Mouse (Mus musculus) thymus, postnatal 25 days (tissue): Measurements from ENCODE around the gene Aatk.

Experiments used
- DNase-seq: peaks from one replicate; pipeline ENCODE4 v3.0.0; 2022

The Aatk gene

GRCm38 (mm10) chr11:119986751-119987425, 60.1 kb downstream of the Aatk start:
- no peak for DNase-seq

DNA sequence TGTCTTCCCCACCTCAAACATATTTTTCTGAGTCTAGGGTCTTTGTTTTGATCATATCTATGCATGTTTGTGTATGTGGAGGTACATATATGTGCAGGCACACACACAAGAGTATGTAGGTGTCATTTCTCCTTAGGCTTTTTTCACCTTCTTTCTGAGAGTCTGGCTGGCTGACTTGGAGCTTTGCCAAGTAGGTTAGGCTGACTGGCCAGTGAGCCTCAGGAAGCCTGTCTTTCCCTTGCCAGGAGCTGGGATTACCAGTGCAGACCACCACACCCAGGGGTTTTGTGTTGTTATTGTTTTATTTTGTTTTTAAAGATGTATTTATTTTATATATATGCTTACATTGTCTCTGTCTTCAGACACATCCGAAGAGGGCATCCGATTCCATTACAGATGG, 63.8 kb downstream of the Aatk start:
- DNase-seq, result no peak

GRCm38 (mm10) chr11:119982236-119982635, 64.7 kb downstream of the Aatk start:
- DNase-seq, result no peak

- no peak for DNase-seq
Observed at GRCm38 (mm10) chr11:119981769-119982168, 65.2 kb downstream of the Aatk start.

- no peak for DNase-seq
Observed at GRCm38 (mm10) chr11:119979596-119980385, 67.2 kb downstream of the Aatk start.

DNA sequence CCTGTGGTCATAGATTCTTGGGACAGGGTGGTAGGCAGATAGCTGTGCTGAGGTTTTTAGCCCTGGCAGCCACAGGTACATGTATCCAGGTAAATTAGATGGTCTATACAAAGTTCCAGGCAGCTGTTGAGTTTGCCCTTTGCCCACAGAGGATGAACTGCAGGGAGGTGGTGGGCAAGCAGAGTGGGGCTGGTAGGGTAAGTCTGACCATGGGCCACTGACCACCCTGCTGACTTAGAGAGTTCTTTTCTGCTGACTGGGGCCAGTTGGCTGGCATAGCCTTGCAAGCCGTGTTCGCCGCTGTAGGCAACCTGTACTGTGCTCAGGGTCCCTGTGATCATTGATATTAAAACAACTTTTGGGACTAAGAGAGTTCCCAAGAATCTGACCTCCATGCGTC, 68.3 kb downstream of the Aatk start:
- no peak for DNase-seq

DNA sequence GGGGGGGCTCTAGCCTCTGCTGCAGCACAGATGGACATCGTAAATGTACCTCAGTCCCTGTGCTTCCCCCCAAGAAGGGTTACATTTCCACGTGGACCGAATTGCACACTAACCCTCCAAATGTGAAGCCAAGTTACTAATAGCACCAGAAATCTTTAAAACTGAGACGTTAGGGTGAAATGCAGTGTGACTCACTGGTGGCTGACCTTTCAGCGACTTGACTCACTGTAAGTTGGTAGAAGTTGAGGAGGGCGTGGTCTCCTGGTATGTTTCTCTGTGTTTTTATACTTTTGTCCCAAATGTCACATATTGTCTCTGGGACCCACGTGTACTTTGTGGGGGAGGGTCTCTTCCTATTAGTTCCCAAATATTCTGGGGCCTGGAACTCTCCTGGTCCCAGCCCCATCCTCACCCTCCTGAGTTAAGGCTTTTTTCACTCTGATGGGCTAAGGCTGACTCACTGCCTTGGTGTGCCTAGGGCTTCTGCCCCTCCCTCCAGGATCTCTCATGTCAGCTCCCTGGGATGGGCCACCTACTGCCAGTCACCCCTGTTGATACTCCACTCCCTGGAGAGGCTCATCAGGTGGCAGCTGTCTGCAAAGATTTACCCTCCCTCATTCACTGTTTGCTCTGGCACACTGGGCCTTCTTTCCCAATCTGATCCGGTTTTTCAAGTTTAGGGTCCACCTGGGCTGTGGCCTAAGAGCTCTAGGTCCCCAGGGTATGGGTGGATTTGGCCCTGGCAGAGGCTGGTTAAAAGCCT, 71.0 kb downstream of the Aatk start:
- no peak for DNase-seq

- DNase-seq, result no peak
Observed at GRCm38 (mm10) chr11:119973789-119974188, 73.2 kb downstream of the Aatk start.

DNA sequence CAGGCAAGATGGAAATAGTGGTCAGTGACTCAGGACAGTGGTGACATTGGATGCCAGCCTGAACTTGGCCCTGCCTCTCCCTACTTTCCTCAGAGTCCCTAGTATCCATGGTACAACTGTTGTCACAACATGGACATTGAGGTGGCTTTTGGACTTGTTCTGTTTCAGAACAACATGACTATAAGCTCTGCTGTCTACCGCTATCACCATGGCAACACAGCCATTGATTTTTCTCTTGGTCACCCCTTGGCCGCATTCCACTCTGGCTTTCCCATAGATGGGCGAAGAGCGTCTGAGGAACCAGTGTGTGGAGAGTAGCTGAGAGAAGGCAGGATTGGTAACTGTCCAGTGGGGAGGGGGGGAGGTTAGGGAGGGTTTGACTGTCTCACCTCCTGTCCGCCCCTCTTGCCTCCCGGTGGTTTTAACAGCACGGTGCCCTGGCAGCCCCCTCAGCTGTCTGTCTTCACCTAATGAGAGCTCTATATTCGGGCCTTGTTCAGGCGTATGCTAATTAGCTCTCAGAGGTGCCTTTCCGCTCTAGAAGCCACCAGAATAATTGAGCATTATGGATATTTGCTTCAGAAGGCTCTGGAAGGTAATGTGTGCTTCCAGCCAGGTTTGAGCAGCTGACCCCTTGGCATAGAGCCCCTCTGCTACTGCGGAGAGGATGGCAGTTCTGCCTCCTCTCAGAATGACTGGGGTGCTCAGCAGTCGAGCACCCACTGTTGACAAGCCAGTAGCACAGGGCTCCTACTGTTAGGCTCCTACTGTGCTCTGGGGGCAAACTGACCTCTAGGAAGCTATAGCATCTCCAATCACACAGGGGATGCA, 76.7 kb downstream of the Aatk start:
- DNase-seq, result no peak

GRCm38 (mm10) chr11:119967892-119968291, 79.1 kb downstream of the Aatk start:
- no peak for DNase-seq

GRCm38 (mm10) chr11:119967401-119967800, 79.6 kb downstream of the Aatk start:
- no peak for DNase-seq

- DNase-seq, result no peak
Observed at GRCm38 (mm10) chr11:119966294-119966693, 80.7 kb downstream of the Aatk start.

DNA sequence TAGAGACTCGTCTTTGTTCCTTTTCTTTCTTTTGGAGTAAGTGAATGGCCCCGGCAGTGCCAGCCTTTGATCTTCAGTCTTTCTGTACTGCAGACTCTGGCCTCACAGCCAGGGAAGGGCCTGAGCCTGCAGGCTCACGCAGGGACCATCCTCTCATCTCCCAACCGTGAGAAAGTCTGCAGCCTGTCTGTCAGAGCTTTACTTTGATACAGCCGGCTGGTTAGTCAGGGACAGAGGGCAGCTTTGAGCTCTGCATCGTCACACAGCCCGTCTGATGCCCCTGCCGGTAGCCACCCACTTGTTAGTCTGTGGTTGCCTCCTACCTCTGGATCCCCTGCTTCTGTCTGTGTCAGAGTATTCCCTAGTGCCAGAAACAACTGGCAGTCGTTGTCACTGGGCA, 81.9 kb downstream of the Aatk start:
- DNase-seq, result no peak

DNA sequence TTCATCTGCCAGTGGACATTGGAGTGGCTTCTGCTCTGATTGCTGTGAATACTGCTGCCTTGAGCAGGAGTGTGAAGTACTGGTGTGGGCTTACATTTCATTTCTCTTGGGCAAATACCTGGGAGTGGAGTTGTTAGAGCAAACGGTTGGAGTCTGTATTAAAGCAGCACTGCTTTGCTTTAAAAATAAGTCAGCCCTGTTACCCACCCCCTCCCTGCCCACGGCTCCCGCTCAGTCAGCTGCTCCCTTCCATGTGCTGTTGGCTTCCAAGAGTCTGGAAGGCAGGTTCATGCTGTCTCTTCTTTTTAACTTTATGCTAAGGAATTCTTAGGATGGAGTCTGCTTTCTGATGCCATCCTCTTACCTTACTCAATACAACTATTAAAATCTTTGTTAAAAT, 85.5 kb downstream of the Aatk start:
- DNase-seq, result no peak

DNA sequence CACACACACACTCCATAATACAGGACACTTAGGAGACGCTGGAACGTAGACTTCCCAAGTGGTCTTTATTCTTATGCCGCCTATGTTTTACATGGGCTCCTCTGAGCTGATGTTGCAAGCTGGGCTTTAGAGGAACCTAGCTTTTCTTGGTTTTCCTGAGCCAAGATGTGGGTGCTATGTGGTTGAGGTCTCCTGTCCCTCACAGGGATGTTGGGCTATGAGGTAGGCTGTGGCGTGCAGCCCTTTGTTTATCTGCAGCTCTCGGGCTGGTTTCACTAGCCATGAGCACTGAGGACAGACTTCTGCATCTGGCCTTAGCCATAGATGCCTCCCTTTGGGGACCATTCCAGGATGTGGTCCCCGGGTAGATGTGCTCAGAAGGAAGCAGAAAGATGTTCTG, 86.3 kb downstream of the Aatk start:
- no peak for DNase-seq

DNA sequence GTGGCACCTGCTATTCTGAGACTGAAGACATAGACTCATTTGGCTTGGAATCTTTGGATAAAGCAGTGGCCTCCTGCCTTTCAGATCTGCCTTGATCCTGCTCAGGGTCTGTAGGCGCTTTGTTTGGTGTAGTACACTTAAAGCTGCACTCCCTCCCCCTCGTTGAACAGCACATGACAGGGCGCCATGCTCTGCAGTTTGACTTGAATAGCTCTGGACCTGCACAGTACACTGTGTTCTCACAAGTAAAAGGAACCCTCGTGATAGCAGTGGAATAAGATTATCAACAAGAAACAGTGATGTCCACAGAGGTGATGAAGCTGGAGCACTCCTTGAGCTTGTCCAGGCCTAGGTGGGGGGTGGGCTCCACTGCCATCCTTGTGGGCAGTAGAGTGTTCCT, 87.3 kb downstream of the Aatk start:
- DNase-seq, result no peak

- DNase-seq, result no peak
Observed at GRCm38 (mm10) chr11:119958856-119959255, 88.1 kb downstream of the Aatk start.
